Mouse (Mus musculus): ENCODE data around the gene Gcnt2.
"Not testable (repeated sequence)": the region's sequence is repeated elsewhere in the genome, so short reads cannot be mapped to it uniquely, and the experiment has no call there.

Gene Gcnt2

DNA sequence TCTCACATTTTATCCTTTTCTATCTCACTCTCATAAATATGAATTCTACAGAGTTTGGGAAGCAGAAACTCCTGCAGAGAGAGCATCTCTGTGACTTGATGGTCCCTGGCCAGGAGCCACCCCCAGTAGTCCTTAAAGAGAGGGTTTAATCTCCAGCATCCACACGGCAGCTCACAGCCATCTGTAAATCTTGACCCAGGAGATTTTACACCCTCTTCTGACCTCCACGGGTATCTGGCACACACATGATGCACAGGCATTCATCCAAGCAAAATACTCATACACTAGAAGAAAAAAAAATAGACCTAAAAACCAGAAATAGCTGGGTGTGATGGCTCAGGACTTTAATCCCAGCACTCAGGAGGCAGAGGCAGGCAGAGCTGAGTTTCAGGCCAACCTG lies 128.9 kb downstream of the Gcnt2 start:
- DNase-seq (ENCODE audit: low spot score in 2 of 2), result no peak

GRCm38 (mm10) chr13:40994487-40995263 lies 135.1 kb downstream of the Gcnt2 start:
- DNase-seq (ENCODE audit: low spot score in 2 of 2), result no peak

DNA sequence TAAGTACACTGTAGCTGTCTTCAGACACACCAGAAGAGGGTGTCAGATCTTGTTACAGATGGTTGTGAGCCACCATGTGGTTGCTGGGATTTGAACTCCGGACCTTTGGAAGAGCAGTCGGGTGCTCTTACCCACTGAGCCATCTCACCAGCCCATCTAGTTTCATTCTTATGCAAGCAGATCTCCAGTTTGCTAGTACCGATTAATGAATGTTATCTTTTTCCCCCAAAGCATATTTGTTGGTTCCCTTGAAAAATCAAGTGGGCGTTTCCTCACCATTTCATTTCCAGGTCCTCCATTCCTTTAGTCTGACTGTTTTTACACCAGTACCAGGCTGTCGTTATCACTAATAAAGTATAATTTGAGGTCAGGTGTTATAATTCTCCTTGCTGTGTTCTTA lies 139.0 kb downstream of the Gcnt2 start:
- not testable (repeated sequence) for DNase-seq (ENCODE audit: low spot score in 2 of 2)

DNA sequence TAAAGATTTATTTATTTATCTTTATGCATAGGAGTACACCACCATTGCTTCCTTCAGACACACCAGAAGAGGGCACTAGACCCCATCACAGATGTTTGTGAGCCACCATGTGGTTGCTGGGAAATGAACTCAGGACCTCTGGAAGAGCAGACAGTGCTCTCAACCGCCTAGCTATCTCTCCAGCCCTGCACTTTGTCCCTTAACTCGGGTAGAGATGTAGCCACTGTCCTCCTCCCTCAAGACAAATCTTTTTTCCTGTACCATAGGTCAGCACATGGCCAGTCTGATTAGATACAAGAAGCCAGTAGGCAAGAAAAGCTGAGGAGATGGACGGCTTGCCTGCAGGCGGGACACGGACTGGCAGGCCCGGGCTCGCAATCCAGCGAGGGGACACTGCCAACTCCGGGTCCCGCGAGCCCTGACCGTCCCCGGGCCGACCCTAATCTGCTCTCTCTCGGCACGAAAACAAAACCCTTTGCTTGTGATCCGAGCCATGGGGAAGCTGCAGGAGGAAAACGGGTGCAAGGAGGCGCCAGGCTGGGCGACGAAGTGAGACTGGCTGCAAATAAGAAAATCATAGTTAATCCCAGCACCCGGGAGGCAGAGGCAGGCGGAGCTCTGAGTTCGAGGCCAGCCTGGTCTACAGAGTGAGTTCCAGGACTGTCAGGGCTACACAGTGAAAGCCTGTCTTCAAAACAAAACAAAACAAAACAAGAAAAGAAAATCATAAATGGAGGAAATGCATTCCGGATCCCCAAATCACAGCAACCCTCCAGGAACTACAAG lies 140.8 kb downstream of the Gcnt2 start:
- DNase-seq (ENCODE audit: low spot score in 2 of 2), result peak; percentile 55 to 61

- peak; percentile 94 for DNase-seq (ENCODE audit: low spot score in 2 of 2)
Measured at GRCm38 (mm10) chr13:41000926-41001639, 141.5 kb downstream of the Gcnt2 start, which contains the start of gene Pak1ip1. Gene Pak1ip1 (plus strand): TSS chr13:41001023.

DNA sequence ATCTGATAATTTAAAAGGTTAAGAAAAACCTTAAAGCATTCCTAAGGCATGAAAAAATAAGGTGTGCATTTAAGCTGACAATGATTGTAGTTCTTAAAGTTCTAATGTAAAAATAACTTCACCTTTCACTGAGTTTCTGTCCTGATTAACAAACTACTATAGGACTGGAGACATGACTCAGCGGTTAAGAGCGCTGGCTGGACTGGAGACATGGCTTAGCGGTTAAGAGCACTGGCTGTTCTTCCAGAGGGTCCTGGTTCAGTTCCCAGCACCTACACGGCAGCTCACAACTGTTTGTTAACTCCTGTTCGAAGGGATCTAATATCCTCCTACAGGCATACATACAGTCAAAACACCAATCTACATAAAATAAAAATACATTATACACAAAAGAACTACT lies 142.4 kb downstream of the Gcnt2 start:
- no peak for DNase-seq (ENCODE audit: low spot score in 2 of 2)

DNA sequence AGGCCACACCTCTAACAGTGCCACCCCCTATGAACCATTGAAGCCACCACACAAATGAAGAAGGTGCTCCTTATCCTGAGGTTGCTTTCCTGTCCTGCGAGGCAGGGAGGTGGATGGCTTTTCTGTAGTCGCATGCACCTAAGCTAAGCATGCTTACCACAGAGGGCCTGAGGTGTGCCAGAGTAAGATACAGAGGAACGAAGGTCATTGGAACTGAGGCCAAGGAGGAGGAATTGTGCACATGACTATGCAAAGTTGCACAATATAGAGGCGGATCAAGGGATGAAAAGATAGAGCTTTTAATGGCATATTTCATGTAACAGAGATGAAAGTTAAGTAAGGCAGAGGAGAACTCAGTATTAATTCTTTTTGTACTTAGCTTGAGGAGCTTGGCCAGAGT lies 146.7 kb downstream of the Gcnt2 start:
- no peak for DNase-seq (ENCODE audit: low spot score in 2 of 2)

DNA sequence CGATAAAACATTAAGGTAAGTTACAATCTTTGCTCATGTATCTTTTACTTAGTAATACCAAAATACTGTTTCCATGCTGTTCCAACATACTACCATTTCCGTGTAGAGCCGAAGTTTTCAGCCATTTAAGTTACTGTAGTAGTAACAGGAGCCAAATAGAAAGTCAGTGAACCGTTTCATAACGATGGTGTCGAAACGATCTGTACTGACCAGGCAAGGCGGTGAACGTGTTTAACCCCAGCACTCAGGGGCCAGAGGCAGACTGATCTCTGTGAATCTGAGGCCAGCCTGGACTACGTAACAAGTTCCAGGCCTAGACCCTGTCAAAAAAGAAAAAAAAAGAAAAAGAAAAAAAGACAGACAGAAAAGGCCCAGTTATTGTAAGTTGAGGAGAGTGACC lies 148.7 kb downstream of the Gcnt2 start:
- DNase-seq (ENCODE audit: low spot score in 2 of 2), result no peak

DNA sequence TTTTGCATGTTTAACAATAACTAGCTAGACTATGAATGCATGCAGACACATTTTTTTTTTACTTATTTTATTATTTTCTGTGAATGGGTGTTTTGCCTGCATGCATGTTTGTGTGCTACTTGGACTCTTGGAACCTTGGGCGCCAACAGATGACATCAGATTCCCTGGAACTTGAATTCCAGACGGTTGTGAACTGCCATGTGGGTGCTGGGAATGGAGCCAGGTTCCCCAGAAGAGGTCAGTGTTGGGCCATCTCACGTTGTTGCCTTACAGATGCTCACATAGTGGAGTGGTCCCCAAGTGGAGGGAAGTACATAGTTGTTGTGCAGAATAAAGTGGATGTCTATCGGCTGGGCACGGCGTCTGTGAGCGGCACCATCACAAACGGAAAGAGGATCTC lies 149.4 kb downstream of the Gcnt2 start:
- no peak for DNase-seq (ENCODE audit: low spot score in 2 of 2)
